Mouse (Mus musculus) megakaryocyte, embryonic 14.5 days (primary cell): ENCODE data around the gene Nt5m. TPM values are rescaled to one million over a fixed set of nuclear protein-coding genes. Genes with fewer than 3 reads are reported as not detected.

Source experiments
- H3K27me3 ChIP-seq: replicated peaks from 2 replicates; pipeline ENCODE3; 2012; ENCODE audit warnings: inconsistent platforms
- H3K36me3 ChIP-seq: replicated peaks from 2 replicates; pipeline ENCODE3; 2012; ENCODE audit warnings: low read length, inconsistent platforms, mixed read lengths
- H3K4me1 ChIP-seq: 2 replicates; pipeline ENCODE4 v1.6.1; 2012; ENCODE audit warnings: inconsistent platforms
- H3K4me3 ChIP-seq: replicated peaks from 2 replicates; pipeline ENCODE3; 2012; ENCODE audit warnings: moderate library complexity, mild to moderate bottlenecking, inconsistent platforms
- H3K9me3 ChIP-seq: 2 replicates; pipeline ENCODE4 v1.6.1; 2012; ENCODE audit warnings: inconsistent platforms
- FLI1 ChIP-seq: IDR thresholded peaks from 2 replicates; pipeline ENCODE4 v1.6.1; 2012; ENCODE audit warnings: low read length, inconsistent platforms, mixed read lengths
- GATA1 ChIP-seq: IDR thresholded peaks from 3 replicates; pipeline ENCODE4 v1.6.1; 2012; ENCODE audit warnings: mixed read lengths, low read length, inconsistent platforms, borderline replicate concordance
- polyA plus RNA-seq: library from polyadenylated mRNA; stranded (reverse); fragments of >175 nt; gene quantifications from 2 replicates; pipeline ENCODE4 v1.2.3, GENCODE M21; 2012; ENCODE audit warnings: low replicate concordance; ENCODE audit not compliant: insufficient read depth

Gene Nt5m
- polyA plus RNA-seq, 1 experiment = 42.2 TPM

GRCm38 (mm10) chr11:59900995-59901394, 61.7 kb downstream of the Nt5m start:
- H3K4me3 ChIP-seq = no peak overlapping the region
- no peaks in the 10 kb centered on the region for H3K36me3 ChIP-seq
- peaks cover 2% of the 10 kb centered on the region for H3K27me3 ChIP-seq
- no peaks in the 10 kb centered on the region for H3K9me3 ChIP-seq
- H3K4me1 ChIP-seq = peaks cover 81% of the 10 kb centered on the region
- TF ChIP-seq FLI1 (no peak), GATA1 (no peak)

GRCm38 (mm10) chr11:59902045-59902726, 62.9 kb downstream of the Nt5m start:
- H3K4me1 ChIP-seq = peaks cover 74% of the 10 kb centered on the region
- TF ChIP-seq FLI1 (no peak), GATA1 (no peak)
- H3K27me3 ChIP-seq = peaks cover 2% of the 10 kb centered on the region

GRCm38 (mm10) chr11:59906521-59907123, 67.4 kb downstream of the Nt5m start:
- Histone ChIP-seq H3K27me3 (peaks cover 2% of the 10 kb centered on the region), H3K4me1 (peaks cover 63% of the 10 kb centered on the region), H3K4me3 (no peak overlapping the region), H3K9me3 (peaks cover 4% of the 10 kb centered on the region), H3K36me3 (peaks cover 3% of the 10 kb centered on the region)
- TF ChIP-seq GATA1 (no peak), FLI1 (no peak)

More at GRCm38 (mm10) chr11:59902045-59902726, 62.9 kb downstream of the Nt5m start:
- Histone ChIP-seq H3K36me3 (no peaks in the 10 kb centered on the region), H3K9me3 (no peaks in the 10 kb centered on the region), H3K4me3 (no peak overlapping the region)

GRCm38 (mm10) chr11:59908446-59908845, 69.2 kb downstream of the Nt5m start:
- Histone ChIP-seq H3K9me3 (peaks cover 4% of the 10 kb centered on the region), H3K4me3 (no peak overlapping the region), H3K36me3 (peaks cover 3% of the 10 kb centered on the region), H3K27me3 (peaks cover 2% of the 10 kb centered on the region), H3K4me1 (peaks cover 65% of the 10 kb centered on the region)
- TF ChIP-seq GATA1 (no peak), FLI1 (no peak)

GRCm38 (mm10) chr11:59910586-59910985, 71.3 kb downstream of the Nt5m start:
- Histone ChIP-seq H3K4me3 (no peak overlapping the region), H3K27me3 (no peaks in the 10 kb centered on the region), H3K36me3 (peaks cover 4% of the 10 kb centered on the region), H3K9me3 (peaks cover 12% of the 10 kb centered on the region), H3K4me1 (peaks cover 59% of the 10 kb centered on the region)
- TF ChIP-seq GATA1 = no peak

GRCm38 (mm10) chr11:59911523-59911922, 72.3 kb downstream of the Nt5m start:
- peaks cover 15% of the 10 kb centered on the region for H3K9me3 ChIP-seq
- H3K27me3 ChIP-seq = no peaks in the 10 kb centered on the region
- H3K4me3 ChIP-seq = no peak overlapping the region
- TF ChIP-seq FLI1 (no peak), GATA1 (no peak)
- peaks cover 6% of the 10 kb centered on the region for H3K36me3 ChIP-seq
- peaks cover 52% of the 10 kb centered on the region for H3K4me1 ChIP-seq

GRCm38 (mm10) chr11:59913702-59914101, 74.5 kb downstream of the Nt5m start:
- H3K36me3 ChIP-seq = peaks cover 6% of the 10 kb centered on the region
- H3K27me3 ChIP-seq = no peaks in the 10 kb centered on the region
- peaks cover 15% of the 10 kb centered on the region for H3K9me3 ChIP-seq
- H3K4me3 ChIP-seq = peak overlapping the region; percentile 42
- TF ChIP-seq FLI1 = no peak
- H3K4me1 ChIP-seq = peaks cover 58% of the 10 kb centered on the region

GRCm38 (mm10) chr11:59918014-59918413, 78.8 kb downstream of the Nt5m start:
- Histone ChIP-seq H3K9me3 (peaks cover 11% of the 10 kb centered on the region), H3K36me3 (peaks cover 3% of the 10 kb centered on the region), H3K4me1 (peaks cover 59% of the 10 kb centered on the region), H3K27me3 (no peaks in the 10 kb centered on the region), H3K4me3 (no peak overlapping the region)
- TF ChIP-seq FLI1 = no peak
- TF ChIP-seq GATA1 = no peak

GRCm38 (mm10) chr11:59919401-59919800, 80.2 kb downstream of the Nt5m start:
- Histone ChIP-seq H3K9me3 (peaks cover 11% of the 10 kb centered on the region), H3K4me1 (peaks cover 57% of the 10 kb centered on the region), H3K27me3 (no peaks in the 10 kb centered on the region), H3K4me3 (no peak overlapping the region), H3K36me3 (peaks cover 3% of the 10 kb centered on the region)
- no peak for TF ChIP-seq FLI1
- TF ChIP-seq GATA1 = no peak

- Histone ChIP-seq H3K4me3 (no peak overlapping the region), H3K4me1 (peaks cover 60% of the 10 kb centered on the region), H3K9me3 (peaks cover 6% of the 10 kb centered on the region), H3K27me3 (no peaks in the 10 kb centered on the region), H3K36me3 (peaks cover 3% of the 10 kb centered on the region)
- TF ChIP-seq GATA1 = no peak
- no peak for TF ChIP-seq FLI1
These were observed 81.1 kb downstream of the Nt5m start for GRCm38 (mm10) chr11:59920331-59920730.
